Mouse (Mus musculus) liver, adult 10 weeks (tissue): ENCODE data around the gene Tbx4. TPM values are rescaled to one million over a fixed set of nuclear protein-coding genes. Genes with fewer than 3 reads are reported as not detected.

Experiments used
- polyA plus RNA-seq: library from polyadenylated mRNA; stranded (reverse); fragments of 350-450 nt; fragmentation: Illumina TruSeq; extraction: RNeasy Lipid Tissue Mini Kit (QIAGEN cat#74804); gene quantifications from one replicate; pipeline ENCODE4 v1.2.3, GENCODE M21; 2014; ENCODE audit warnings: low read depth, low replicate concordance

Tbx4 gene
- polyA plus RNA-seq = not detected

GRCm38 (mm10) chr11:85885665-85886428 is at the start of gene Tbx4:
Tbx4 (plus strand) TSS chr11:85886422.

GRCm38 (mm10) chr11:85850233-85850632 is 36.0 kb upstream of the Tbx4 start, which contains the start of gene Gm11444:
Gm11444 (minus strand) TSS chr11:85850333.

Other genes with a start within 250 kb of the Tbx4 start
- 0.21 TPM for gene Tbx2, start 53.9 kb upstream of the Tbx4 start, polyA plus RNA-seq
- gene Gm11444, start 36.1 kb upstream of the Tbx4 start, polyA plus RNA-seq = not detected